Mouse (Mus musculus): Measurements from ENCODE around the gene Fam89b. TPM values are rescaled to one million over a fixed set of nuclear protein-coding genes. Genes with fewer than 3 reads are reported as not detected.

Gene Fam89b
- total and polyA plus RNA-seq, 3 experiments, result 29.6 to 60.2 TPM; not detected in 1

GRCm38 (mm10) chr19:5684985-5685384 lies 44.5 kb downstream of the Fam89b start:
- H3K9me3 ChIP-seq (replicated peaks; ENCODE audit: insufficient read depth, low read length), result no peaks in the 10 kb centered on the region
- no peak for DNase-seq (ENCODE audit: low read depth, low spot score)
- peaks cover 15% of the 10 kb centered on the region for H3K79me2 ChIP-seq (ENCODE audit: control insufficient read depth, insufficient read depth, low read length, poor library complexity)
- peaks cover 2 to 5% of the 10 kb centered on the region in 2 experiments; a peak in 2 of 4 replicates for H3K4me1 ChIP-seq (ENCODE audit: control insufficient read depth in 1 of 2, insufficient read depth in 2 of 2, low read length in 2 of 2)
- peaks cover 0 to 3% of the 10 kb centered on the region in 2 experiments; a peak in 2 of 4 replicates for H3K36me3 ChIP-seq (ENCODE audit: control insufficient read depth in 1 of 2, insufficient read depth in 2 of 2, low read length in 2 of 2)
- no peaks in the 10 kb centered on the region for H3K27me3 ChIP-seq (ENCODE audit: control insufficient read depth in 1 of 2, insufficient read depth in 2 of 2, low read length in 2 of 2)
- H3K27ac ChIP-seq (ENCODE audit: control insufficient read depth, low read depth, low read length), result no peak overlapping the region
- TF ChIP-seq GATA1 (IDR thresholded peaks at IDR 0.05; ENCODE audit: low read depth, low read length) (no peak), NELFE (IDR thresholded peaks at IDR 0.05; ENCODE audit: low read depth, low read length) (no peak), ZC3H11A (IDR thresholded peaks at IDR 0.05; ENCODE audit: low read depth, low read length) (no peak), EP300 (IDR thresholded peaks at IDR 0.05; ENCODE audit: low read depth in 1 of 2, low read length in 2 of 2) (no peak), E2F4 (IDR thresholded peaks at IDR 0.05; ENCODE audit: borderline replicate concordance, low read depth, low read length) (no peak), MYC (IDR thresholded peaks at IDR 0.05; ENCODE audit: low read depth, low read length) (no peak), ZMIZ1 (IDR thresholded peaks at IDR 0.05; ENCODE audit: low read depth, low read length) (no peak), HCFC1 (IDR thresholded peaks at IDR 0.05; ENCODE audit: low read depth, low read length) (no peak)
- H3K9ac ChIP-seq (ENCODE audit: control insufficient read depth, low read depth, low read length, poor library complexity, severe bottlenecking), result no peak overlapping the region
- no peak overlapping the region for H3K4me3 ChIP-seq (ENCODE audit: control insufficient read depth in 1 of 2, insufficient read depth in 1 of 2, low read depth in 2 of 2, low read length in 2 of 2)

GRCm38 (mm10) chr19:5684236-5684635 lies 45.2 kb downstream of the Fam89b start:
- Histone ChIP-seq H3K4me1 (ENCODE audit: control insufficient read depth in 1 of 2, insufficient read depth in 2 of 2, low read length in 2 of 2) (peaks cover 2 to 5% of the 10 kb centered on the region in 2 experiments; a peak in 2 of 4 replicates), H3K79me2 (ENCODE audit: control insufficient read depth, insufficient read depth, low read length, poor library complexity) (peaks cover 10% of the 10 kb centered on the region), H3K36me3 (ENCODE audit: control insufficient read depth in 1 of 2, insufficient read depth in 2 of 2, low read length in 2 of 2) (peaks cover 0 to 3% of the 10 kb centered on the region in 2 experiments; a peak in 2 of 4 replicates), H3K27ac (ENCODE audit: control insufficient read depth, low read depth, low read length) (no peak overlapping the region), H3K9ac (ENCODE audit: control insufficient read depth, low read depth, low read length, poor library complexity, severe bottlenecking) (no peak overlapping the region), H3K9me3 (replicated peaks; ENCODE audit: insufficient read depth, low read length) (no peaks in the 10 kb centered on the region), H3K27me3 (ENCODE audit: control insufficient read depth in 1 of 2, insufficient read depth in 2 of 2, low read length in 2 of 2) (no peaks in the 10 kb centered on the region), H3K4me3 (ENCODE audit: control insufficient read depth in 1 of 2, insufficient read depth in 1 of 2, low read depth in 2 of 2, low read length in 2 of 2) (no peak overlapping the region)
- TF ChIP-seq RCOR1 (IDR thresholded peaks at IDR 0.05; ENCODE audit: low read depth, low read length), result no peak
- TF ChIP-seq ZKSCAN1 (IDR thresholded peaks at IDR 0.05; ENCODE audit: low read depth, low read length), result no peak
- no peak for TF ChIP-seq POLR2A (IDR thresholded peaks at IDR 0.05; ENCODE audit: control insufficient read depth in 1 of 2, insufficient read depth in 1 of 2, low read depth in 1 of 2, low read length in 2 of 2, poor library complexity in 1 of 2)
- TF ChIP-seq NRF1 (IDR thresholded peaks at IDR 0.05; ENCODE audit: insufficient read depth, low read depth, low read length, poor library complexity, severe bottlenecking), result no peak
- no peak for TF ChIP-seq CHD1 (IDR thresholded peaks at IDR 0.05; ENCODE audit: low read depth, low read length)
- no peak for TF ChIP-seq TAL1 (IDR thresholded peaks at IDR 0.05; ENCODE audit: low read length)
- no peak for TF ChIP-seq MYC (IDR thresholded peaks at IDR 0.05; ENCODE audit: low read depth, low read length)
- no peak for TF ChIP-seq MAZ (IDR thresholded peaks at IDR 0.05; ENCODE audit: low read depth, low read length)
- no peak for TF ChIP-seq ELF1 (IDR thresholded peaks at IDR 0.05; ENCODE audit: low read depth, low read length)
- no peak for TF ChIP-seq NELFE (IDR thresholded peaks at IDR 0.05; ENCODE audit: low read depth, low read length)
- no peak for TF ChIP-seq KAT2A (conservative IDR thresholded peaks at IDR 0.05; ENCODE audit: low read depth, low read length)
- no peak for DNase-seq (ENCODE audit: low read depth, low spot score)
